Mouse (Mus musculus) gonadal fat pad, adult 2 months (tissue): ENCODE measurements around the gene Ranbp3l. TPM values are rescaled to one million over a fixed set of nuclear protein-coding genes. Genes with fewer than 3 reads are reported as not detected.

Experiments used
- DNase-seq: peaks from one replicate; pipeline ENCODE4 v3.0.0-alpha.2; 2012; ENCODE audit warnings: low read depth
- polyA plus RNA-seq: library from polyadenylated mRNA; depleted of rRNA; stranded (reverse); fragments of >200 nt; gene quantifications from 2 replicates; pipeline ENCODE4 v1.2.3, GENCODE M21; 2012

The Ranbp3l gene
- polyA plus RNA-seq, 1 experiment = 0.81 TPM

DNA sequence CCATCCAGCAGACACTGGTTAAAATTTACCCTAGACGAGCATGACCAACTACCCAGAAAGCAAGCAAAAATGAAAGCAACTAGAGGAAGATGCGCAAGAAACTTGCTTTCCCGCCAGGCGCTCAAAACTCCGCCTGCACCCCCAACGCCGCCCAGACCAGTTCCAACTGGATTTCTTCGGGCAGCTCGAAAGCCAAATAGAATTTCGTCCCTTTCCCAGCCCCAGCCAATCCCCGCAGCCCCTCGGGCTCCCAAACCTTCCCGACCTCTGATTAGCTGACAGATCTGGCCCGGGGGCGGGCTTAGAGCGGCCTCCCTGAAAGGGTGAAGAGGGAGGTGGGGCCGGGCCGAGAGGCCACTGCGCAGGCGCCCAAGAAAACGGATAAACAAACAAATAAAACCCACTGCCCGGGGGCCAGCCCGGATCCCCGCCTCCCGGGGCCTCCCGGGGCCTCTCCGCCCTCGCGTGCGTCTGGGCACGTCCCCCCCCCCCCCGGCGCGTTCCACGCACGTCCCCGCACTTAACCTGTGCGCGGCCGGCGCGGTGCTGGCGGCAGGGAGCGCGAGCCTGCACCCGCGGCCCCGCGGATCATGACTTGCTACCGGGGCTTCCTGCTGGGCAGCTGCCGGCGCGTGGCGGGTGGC, 103.3 kb downstream of the Ranbp3l start, which contains the start of gene Nadk2:
Nadk2 (plus strand) TSS at position 349 of the 644 bp plus-strand sequence.
- DNase-seq = no peak

DNA sequence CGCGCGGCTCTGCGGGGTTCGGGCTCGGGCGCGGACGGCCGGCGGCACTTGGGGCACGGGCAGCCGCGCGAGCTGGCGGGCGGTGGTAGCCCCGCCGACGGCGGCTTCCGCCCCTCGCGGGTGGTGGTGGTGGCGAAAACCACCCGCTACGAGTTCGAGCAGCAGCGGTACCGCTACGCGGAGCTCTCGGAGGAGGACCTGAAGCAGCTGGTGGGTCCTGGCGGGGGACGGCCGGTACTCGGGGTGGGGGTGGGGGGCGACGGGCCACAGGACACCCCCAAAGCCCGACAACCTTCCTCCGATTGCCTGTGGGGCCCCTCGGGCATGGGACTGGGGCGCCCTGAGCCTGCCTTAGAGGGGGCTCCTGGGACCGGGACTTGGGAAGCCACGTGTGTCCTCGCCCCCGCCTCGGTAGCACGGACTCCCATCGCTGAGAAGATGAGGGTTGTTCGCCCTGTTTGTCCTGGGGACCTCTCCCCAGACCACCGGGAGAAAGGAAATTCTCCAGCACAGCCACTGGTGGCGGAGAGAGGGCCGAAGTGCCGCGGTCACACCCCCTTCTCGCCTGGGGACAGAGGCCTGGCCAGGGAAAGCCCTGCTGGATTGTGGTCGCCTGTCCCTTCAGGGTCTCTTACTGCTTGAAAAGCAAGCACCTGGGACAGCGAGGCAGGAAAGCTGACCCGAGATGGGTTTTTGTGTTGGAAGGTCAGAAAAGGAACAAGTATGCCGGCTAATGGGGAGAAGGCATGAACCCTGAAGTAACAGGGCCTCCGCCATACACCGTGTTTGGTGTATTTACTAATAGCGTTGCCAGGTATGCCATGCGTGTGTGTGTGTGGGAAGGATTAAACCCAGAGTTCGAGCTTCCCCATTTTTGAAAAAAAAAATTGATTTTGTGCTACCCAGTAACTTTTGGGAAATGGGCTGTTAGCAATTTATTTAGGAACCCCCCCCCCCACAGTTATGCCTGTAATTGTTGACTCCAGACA, 104.1 kb downstream of the Ranbp3l start:
- DNase-seq = no peak

- DNase-seq = no peak
Measured at GRCm38 (mm10) chr15:9072630-9073029, 104.9 kb downstream of the Ranbp3l start.

DNA sequence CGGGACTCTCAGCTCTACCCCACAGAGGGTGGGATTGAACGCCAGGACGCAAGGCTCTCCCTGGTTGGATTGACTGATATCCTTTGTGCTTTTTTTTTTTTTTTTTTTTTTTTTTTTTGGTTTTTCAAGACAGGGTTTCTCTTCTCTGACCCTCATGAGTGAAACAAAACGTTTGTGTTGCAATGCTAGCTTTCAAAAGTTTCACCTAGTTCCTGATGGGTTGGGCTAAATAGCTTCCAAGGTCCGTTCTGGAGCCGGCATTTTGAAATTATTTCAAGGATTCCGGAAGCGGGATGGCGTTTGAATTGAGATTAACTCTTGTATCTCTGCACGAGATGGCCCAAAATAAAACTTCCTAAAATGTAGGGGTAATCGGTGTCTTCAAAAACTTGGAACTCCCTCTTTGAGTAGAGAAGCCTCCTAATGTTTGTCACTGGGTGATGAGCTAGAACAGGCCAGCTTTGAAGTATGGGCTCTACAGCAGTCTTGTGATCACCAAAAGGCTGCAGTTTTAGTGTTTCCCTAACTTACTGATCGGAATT, 105.4 kb downstream of the Ranbp3l start:
- DNase-seq = no peak

DNA sequence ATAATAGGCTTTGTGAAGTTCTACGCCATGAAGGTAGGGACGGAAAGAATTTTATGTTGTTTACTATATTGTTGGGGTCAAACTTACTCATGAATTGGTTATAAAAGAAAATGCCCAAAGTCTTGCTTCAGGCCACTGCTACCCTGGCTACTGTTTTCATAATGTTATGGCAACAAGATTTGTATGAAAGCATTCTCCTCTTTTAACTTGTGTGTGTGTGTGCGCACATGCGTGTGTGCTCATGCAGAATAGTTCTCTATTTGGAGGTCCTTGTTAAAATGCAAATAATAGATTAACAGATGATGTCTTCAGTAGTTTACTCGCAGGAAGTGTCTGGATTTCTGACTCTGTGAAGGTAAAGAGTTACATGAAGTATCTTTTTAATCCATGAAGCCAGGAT, 105.9 kb downstream of the Ranbp3l start:
- no peak for DNase-seq

DNA sequence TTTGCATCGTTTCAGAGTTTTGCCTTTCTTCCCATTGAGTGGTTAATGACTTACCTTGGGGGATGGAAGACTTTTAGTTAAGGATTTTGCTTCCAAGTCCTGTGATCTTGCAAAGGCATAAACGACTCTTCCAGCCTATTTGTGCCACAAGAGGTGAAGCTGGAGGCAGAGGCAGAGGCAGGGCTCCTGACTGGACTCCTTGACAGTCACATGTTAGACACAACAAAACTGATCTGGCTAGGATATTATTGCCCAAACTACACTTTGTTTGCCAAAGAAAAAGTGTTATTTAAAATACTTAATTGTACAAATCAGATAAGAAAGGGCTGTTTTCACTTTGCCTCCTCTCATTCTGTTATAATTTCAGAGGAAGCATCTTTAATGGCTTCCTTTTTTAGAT, 106.4 kb downstream of the Ranbp3l start:
- no peak for DNase-seq

DNA sequence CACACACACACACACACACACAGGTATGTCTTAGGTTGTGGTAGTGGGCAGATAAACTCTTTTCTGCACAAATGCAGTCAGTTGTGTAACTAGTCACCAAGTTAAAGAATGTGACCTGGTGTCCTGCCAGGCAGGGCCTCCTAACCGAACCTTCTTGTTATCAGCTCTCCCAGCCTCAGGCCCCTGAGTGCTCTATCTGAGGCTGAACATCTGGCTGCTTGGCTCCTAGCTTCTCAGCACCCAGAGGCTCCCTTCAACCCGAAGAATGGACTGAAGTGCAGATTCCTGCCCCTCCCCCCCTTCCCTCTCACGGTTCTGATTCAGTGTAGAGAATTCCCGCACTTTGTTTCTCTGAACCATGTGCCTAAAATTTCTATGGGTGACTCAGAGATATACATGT, 106.9 kb downstream of the Ranbp3l start:
- no peak for DNase-seq

- DNase-seq = no peak
Measured at GRCm38 (mm10) chr15:9075608-9076200, 108.0 kb downstream of the Ranbp3l start.

DNA sequence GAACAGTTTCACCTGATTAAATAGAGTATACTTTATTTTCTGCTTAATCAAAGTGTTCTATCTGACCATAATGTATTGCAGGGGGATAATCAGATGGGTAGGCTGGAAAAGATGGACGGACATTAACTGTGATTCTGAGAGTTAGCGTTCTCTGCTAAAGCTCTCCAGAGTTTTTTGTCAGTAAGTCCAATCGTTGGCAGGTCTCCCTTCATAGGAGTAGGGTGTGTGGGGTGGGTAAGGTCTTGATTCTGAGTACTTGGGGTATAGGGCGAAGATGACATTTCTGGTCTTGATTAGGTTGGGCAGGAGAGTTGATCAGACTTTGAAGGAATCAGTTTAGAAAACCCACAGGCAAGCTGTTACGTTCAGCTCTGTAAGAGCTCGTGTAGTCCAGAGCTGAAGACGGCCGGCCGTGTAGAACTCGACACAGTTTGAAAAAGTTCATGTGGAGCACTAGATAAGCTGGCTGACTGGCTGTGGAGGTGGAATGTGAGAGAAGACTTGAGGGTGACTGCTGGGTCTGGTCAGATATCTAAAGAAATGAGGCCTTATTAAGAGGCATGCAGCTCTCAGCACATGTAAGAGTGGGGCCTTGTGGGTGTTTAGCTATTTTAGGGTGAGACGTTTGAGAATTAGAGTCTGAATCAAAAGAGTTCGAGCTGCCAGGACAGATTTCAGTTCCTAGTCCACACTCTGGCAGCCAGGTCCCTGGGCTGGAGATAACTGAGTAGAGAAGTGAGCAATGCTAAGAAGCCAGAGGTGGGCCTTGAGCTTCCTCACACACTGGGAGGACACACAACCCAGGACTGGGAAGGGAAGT, 110.9 kb downstream of the Ranbp3l start:
- no peak for DNase-seq

DNA sequence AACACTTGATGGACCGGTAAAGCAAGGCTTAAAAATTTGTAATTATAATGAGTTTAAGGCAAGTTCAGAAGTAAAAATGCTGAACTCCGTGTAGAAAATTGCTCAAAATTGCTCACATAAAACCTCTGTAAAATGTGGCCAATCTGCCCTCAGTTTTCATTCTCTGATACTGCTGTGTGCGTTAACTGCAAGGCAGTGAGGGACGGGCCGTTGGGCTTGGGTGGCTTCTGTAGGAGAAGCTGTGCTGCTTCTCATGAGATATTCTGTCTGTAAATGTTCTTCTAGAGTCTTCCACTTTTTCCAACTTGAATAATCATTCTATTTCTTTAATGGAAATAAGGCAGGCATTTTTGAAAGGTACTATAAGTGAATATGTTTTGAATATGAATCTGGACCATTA, 111.9 kb downstream of the Ranbp3l start:
- DNase-seq = no peak

- no peak for DNase-seq
Measured at GRCm38 (mm10) chr15:9080206-9080605, 112.5 kb downstream of the Ranbp3l start.

GRCm38 (mm10) chr15:9081294-9081693, 113.5 kb downstream of the Ranbp3l start:
- no peak for DNase-seq

GRCm38 (mm10) chr15:9082753-9083152, 115.0 kb downstream of the Ranbp3l start:
- DNase-seq = no peak

GRCm38 (mm10) chr15:9086813-9087212, 119.1 kb downstream of the Ranbp3l start:
- DNase-seq = no peak

DNA sequence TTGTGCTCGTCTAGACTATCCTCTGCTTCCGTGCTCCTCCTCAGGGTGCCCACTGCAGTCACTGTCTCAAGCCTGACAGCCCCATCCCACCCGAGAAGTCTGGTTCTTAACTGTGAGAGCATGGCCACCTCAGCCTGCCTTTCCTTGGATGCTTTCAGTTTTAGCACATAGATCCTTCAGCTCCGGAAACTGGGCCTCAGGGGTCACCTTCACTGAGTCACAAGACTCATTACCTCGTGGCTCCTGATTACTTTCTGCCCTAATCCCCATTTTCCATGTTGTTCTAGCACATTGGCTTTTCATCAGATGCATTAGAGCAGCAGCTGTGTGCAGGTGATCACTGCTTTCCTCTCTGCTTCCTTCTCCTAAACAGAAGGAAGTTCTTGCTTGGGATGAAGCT, 119.7 kb downstream of the Ranbp3l start:
- DNase-seq = no peak

DNA sequence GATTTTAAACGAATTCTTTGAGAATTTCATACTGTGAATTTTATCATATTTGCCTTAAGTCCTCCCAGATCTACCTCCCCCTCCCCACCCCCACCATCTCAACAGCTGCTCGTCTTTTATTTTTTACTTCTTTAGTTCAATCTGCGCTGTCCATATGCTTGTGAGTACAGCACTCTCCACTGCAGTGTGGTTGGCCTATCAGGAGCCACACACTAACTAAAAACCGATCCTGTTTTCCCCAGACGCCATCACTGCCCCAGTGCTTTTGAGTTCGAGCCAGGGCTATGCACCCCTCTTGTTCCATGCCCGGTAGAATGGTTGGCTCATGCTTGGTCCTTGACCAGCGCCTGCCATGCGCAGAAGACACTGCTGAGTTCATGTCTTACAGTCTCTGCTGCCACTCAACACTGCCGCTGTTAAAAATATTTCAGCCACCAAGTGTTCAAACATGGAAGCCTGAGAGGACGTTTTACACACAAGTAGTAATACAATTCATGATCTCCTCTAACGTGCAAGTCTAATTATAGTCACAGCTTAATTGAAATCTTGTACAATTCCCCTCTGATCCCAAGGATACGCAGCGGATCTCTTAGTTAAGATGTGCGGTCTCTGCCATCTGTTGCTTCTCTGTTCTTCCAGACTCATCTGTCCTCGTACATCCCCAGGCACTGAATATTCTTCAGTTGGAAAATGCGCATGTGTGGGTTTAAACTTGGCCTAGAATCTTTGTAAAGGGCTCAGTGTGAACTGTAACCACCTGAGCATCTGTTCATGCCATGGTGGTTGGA, 120.3 kb downstream of the Ranbp3l start:
- DNase-seq = no peak

- no peak for DNase-seq
Measured at GRCm38 (mm10) chr15:9088683-9089072, 120.9 kb downstream of the Ranbp3l start.

DNA sequence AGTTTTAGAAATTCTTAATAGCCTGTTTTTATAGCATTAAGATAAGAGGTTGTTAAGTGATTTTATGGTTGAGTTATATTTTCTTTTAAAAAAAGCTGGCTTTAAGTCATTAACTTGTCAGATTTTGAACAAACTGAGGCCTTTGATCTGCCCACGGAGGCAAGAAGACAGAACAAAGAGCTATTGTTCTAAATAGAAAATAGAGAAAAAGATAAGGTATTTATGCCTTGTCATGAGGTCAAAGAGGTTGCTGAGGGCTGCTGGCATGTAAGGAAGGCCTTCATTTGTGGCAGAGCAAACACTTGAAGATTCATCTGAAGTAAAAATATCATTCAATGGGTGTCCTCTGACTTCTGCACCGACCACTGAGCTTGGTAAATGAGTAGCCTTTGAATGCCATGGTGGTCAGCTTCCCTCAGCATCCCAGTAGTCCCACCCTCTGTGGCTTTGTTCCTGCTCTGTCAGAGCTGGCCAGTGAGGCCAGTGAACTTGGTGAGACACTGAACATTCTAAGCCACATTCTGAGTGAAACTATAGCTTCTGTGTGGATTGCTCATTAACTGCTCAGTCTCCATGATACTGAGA, 121.5 kb downstream of the Ranbp3l start:
- DNase-seq = no peak

DNA sequence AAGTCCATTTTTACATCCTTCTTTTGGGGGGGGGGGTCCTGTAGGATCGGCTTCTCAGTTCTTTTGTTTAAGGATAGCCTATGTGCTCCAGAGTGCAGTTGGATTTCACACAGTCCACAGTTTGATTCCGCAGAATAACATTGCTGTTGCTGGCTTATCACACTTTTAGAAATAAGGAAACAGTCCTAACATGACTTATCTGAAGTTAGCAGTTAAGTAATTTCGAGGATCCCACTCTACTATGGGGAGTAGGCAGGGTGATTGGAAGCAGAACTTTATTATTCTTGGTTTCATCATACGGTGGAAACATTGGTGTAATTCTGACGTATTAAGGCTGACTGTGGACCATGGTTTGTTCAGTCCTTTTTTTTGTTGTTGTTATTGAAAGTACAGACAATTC, 122.9 kb downstream of the Ranbp3l start:
- DNase-seq = no peak
